Mouse (Mus musculus) cerebellum, adult 2 months (tissue): ENCODE measurements at regions not wholly inside any gene's neighbourhood (a gene's known extent, or its start where the extent isn't known, plus 50 kb on each side); places are given as distances from the start of the nearest gene placed in this dataset.

Source experiments
- DNase-seq, 2 experiments: peaks; one replicate each; pipeline ENCODE4 v3.0.0; 2021
- H3K27ac ChIP-seq: fragments of 200-500 bp; 2 replicates; pipeline ENCODE4 v1.5.1; 2012; ENCODE audit warnings: low read length, control low read depth, inconsistent platforms; ENCODE audit not compliant: insufficient read depth
- H3K27me3 ChIP-seq: fragments of 200-500 bp; 2 replicates; pipeline ENCODE4 v1.6.1; 2012; ENCODE audit warnings: inconsistent platforms, mild to moderate bottlenecking, low read length, moderate library complexity; ENCODE audit not compliant: control insufficient read depth, insufficient read depth
- H3K4me1 ChIP-seq: fragments of 200-500 bp; 2 replicates; pipeline ENCODE4 v1.6.1; 2011; ENCODE audit warnings: low read length; ENCODE audit not compliant: control insufficient read depth, insufficient read depth
- H3K4me3 ChIP-seq: fragments of 200-500 bp; replicated peaks from 2 replicates; pipeline ENCODE3; 2011; ENCODE audit warnings: mild to moderate bottlenecking, low read depth, low read length, control low read depth; ENCODE audit not compliant: insufficient read depth
- CTCF ChIP-seq: fragments of 200-500 bp; IDR thresholded peaks from 2 replicates; pipeline ENCODE4 v1.5.1; 2011; ENCODE audit warnings: low read depth, mild to moderate bottlenecking, control low read depth, low read length, moderate library complexity, borderline replicate concordance; ENCODE audit not compliant: insufficient read depth
- POLR2A ChIP-seq: fragments of 200-500 bp; IDR thresholded peaks from 2 replicates; pipeline ENCODE4 v1.6.1; 2011; ENCODE audit warnings: low read length, control low read depth, borderline replicate concordance; ENCODE audit not compliant: insufficient read depth
- WGBS: fragments of 180-500 bp; shearing (Covaris S2); methylation state at CpG from one replicate; pipeline ENCODE4 v1.1.7; 2018; 5-methylcytosine and 5-hydroxymethylcytosine counted together

GRCm38 (mm10) chrX:21385221-21385620, 99.1 kb upstream of the Agtr2 start:
- DNase-seq = no peak
- Histone ChIP-seq H3K27me3 (no peaks in the 10 kb centered on the region), H3K4me3 (no peak overlapping the region), H3K27ac (no peak overlapping the region), H3K4me1 (no peaks in the 10 kb centered on the region)
- TF ChIP-seq POLR2A = no peak
- TF ChIP-seq CTCF = 0 out of 2 replicates have a peak, but pooled peaks have one; percentile 4
- 12% methylated on average over 2 of the region's 2 CpGs for WGBS

- H3K27ac ChIP-seq = no peak overlapping the region
- no peaks in the 10 kb centered on the region for H3K27me3 ChIP-seq
- H3K4me3 ChIP-seq = no peak overlapping the region
- WGBS = 74% methylated on average over 1 of the region's 1 CpGs
- DNase-seq = no peak
- H3K4me1 ChIP-seq = no peaks in the 10 kb centered on the region
- TF ChIP-seq CTCF (no peak), POLR2A (no peak)
Observed at GRCm38 (mm10) chrX:21389992-21390391, 94.4 kb upstream of the Agtr2 start.

DNA sequence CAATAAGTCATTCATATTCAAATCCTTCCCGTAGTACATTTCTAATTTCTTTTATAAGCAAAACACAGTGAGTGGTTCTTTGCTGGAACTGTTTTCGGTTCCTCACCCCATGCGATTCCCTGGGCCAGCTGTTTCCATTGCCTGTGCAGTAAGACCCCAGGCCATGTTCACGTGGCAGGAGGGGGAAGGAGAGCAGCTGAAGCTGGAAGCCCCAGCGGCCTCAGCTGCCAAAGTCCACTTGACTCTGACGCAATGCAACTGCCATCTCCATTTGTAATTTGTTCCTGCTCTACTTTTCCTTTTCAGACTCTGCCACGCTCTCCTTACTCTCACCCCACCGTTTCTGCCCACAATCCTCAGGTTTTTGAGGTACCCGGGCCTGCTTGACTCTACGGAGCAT, 91.1 kb upstream of the Agtr2 start:
- Histone ChIP-seq H3K4me3 (no peak overlapping the region), H3K27ac (no peak overlapping the region), H3K4me1 (no peaks in the 10 kb centered on the region), H3K27me3 (no peaks in the 10 kb centered on the region)
- WGBS = 27% methylated on average over 10 of the region's 10 CpGs
- TF ChIP-seq CTCF = no peak
- TF ChIP-seq POLR2A = no peak
- DNase-seq = peak in 1 of 2 experiments; percentile 1

- no peak for DNase-seq
Observed at GRCm38 (mm10) chrX:21424797-21425196, 59.5 kb upstream of the Agtr2 start.

DNA sequence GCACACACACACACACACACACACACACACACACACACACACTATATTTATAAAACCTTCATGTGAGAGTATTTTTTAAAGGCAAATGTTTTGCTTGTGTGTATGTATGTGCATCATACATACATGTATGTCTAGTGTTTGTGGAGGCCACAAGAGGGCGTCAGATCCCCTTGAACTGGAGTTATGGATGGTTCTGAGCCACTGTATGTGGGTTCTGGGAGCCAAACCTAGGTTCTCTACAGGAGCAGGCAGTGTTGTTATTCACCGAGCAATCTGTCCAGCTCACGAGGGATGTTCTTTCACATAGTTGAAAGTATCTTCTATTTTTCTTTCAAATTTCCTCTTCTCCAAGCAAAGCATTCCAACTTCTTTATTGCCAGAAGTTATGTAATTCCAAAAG, 56.3 kb upstream of the Agtr2 start:
- H3K27me3 ChIP-seq = no peaks in the 10 kb centered on the region
- no peak for DNase-seq
- 69% methylated on average over 3 of the region's 3 CpGs for WGBS
- TF ChIP-seq CTCF = no peak
- TF ChIP-seq POLR2A = no peak
- no peaks in the 10 kb centered on the region for H3K4me1 ChIP-seq
- no peak overlapping the region for H3K4me3 ChIP-seq
- no peak overlapping the region for H3K27ac ChIP-seq

More at GRCm38 (mm10) chrX:21424797-21425196, 59.5 kb upstream of the Agtr2 start:
- Histone ChIP-seq H3K27me3 (no peaks in the 10 kb centered on the region), H3K27ac (no peak overlapping the region), H3K4me1 (no peaks in the 10 kb centered on the region), H3K4me3 (no peak overlapping the region)
- TF ChIP-seq CTCF (no peak), POLR2A (no peak)
- 55% methylated on average over 4 of the region's 4 CpGs for WGBS

DNA sequence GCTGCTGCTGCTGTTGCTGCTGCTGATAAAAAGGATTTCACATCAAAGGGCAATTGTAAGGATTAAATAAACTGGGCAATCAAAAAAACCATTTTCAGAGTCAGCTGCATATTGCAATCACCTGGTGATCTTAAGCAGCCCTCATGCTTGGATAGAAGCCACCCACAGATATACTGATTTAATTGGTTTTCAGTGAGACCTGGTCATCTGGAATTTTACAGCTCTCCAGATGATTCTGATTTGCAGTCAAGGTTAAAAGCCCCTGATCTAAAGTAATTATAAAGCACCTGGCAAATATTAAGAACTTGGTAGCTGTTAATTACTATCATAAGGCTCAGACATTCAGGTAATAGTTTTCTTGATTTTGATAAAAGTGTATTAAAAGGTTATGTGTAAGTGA, 50.8 kb upstream of the Agtr2 start:
- Histone ChIP-seq H3K27ac (no peak overlapping the region), H3K4me3 (no peak overlapping the region), H3K27me3 (no peaks in the 10 kb centered on the region), H3K4me1 (no peaks in the 10 kb centered on the region)
- TF ChIP-seq POLR2A (no peak), CTCF (no peak)
- no peak for DNase-seq
